Mouse (Mus musculus) intestine, postnatal 0 days (tissue): ENCODE results near the gene Tnfaip1. TPM values are rescaled to one million over a fixed set of nuclear protein-coding genes. Genes with fewer than 3 reads are reported as not detected.

ENCODE experiments used
- ATAC-seq: fragments of 200-750 bp; cut with Nextera tagmentation; 2 replicates; pipeline ENCODE4 v1.8.0; 2017; ENCODE audit warnings: mild to moderate bottlenecking, moderate TSS enrichment, moderate library complexity
- H3K27ac ChIP-seq: fragments of 300-500 bp; sonication (generic); 2 replicates; pipeline ENCODE4 v1.5.1; 2014; ENCODE audit warnings: mild to moderate bottlenecking, low read depth, low read length, moderate library complexity
- H3K27me3 ChIP-seq: fragments of 300-500 bp; sonication (generic); replicated peaks from 2 replicates; pipeline ENCODE4 v1.6.1; 2014; ENCODE audit warnings: low read length, mixed read lengths; ENCODE audit not compliant: control insufficient read depth, insufficient read depth
- H3K36me3 ChIP-seq: fragments of 300-500 bp; sonication (generic); 2 replicates; pipeline ENCODE4 v1.6.1; 2014; ENCODE audit warnings: mild to moderate bottlenecking, moderate library complexity; ENCODE audit not compliant: control insufficient read depth, insufficient read depth
- H3K4me1 ChIP-seq: fragments of 300-500 bp; sonication (generic); replicated peaks from 2 replicates; pipeline ENCODE4 v1.6.1; 2014; ENCODE audit warnings: antibody characterized with exemption, low read length, mixed read lengths; ENCODE audit not compliant: control insufficient read depth, insufficient read depth
- H3K4me2 ChIP-seq: fragments of 300-500 bp; sonication (generic); replicated peaks from 2 replicates; pipeline ENCODE4 v1.6.1; 2014; ENCODE audit warnings: low read depth, mild to moderate bottlenecking, moderate library complexity
- H3K4me3 ChIP-seq: fragments of 300-500 bp; sonication (generic); 2 replicates; pipeline ENCODE4 v1.5.1; 2014; ENCODE audit warnings: low read depth, low read length
- H3K9ac ChIP-seq: fragments of 300-500 bp; sonication (generic); 2 replicates; pipeline ENCODE4 v1.6.1; 2014; ENCODE audit warnings: mild to moderate bottlenecking, low read depth, low read length
- H3K9me3 ChIP-seq: fragments of 300-500 bp; sonication (generic); 2 replicates; pipeline ENCODE4 v1.6.1; 2016; ENCODE audit warnings: mixed run types; ENCODE audit not compliant: control insufficient read depth
- CTCF ChIP-seq: sonication (generic); IDR thresholded peaks from 2 replicates; pipeline ENCODE4 v1.5.1; 2016; ENCODE audit warnings: low read depth, mild to moderate bottlenecking, control low read depth, antibody characterized with exemption, moderate library complexity
- WGBS: fragments of 180-500 bp; shearing (Covaris S2); extraction: QIAGEN DNeasy Blood & Tissue Kit; methylation state at CpG from one replicate; pipeline ENCODE4 v1.1.7; 2014; 5-methylcytosine and 5-hydroxymethylcytosine counted together
- polyA plus RNA-seq: library from polyadenylated mRNA; unstranded; fragments of >200 nt; fragmentation: Nextera tagmentation; extraction: Ambion mirVana; gene quantifications from 2 replicates; pipeline ENCODE4 v1.2.1, GENCODE M21; 2015

Gene Tnfaip1
- polyA plus RNA-seq, 1 experiment from 2014 or later, result 64.7 TPM

DNA sequence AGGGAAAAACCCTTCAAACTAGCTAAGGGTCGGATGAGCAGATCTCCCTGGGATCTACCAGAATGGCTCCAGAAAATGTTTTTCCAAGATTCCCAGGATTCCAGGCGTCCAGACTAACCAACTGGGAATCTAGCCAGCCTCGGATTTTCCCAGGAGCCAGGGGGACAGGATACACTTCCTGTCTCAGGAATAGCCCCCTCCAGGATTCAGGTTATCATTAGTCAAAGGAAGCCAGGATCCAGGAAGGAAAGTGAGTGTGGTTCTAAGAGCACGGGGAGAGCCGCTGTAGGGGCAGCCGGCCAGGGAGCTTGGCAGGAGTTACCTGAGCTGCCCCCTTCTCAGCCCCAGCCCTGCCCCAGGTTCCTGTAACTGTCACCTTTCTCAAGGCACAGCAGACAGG, 5.1 kb downstream of the Tnfaip1 start:
- ATAC-seq, result no peak
- Histone ChIP-seq H3K4me1 (0 out of 2 replicates have a peak, but pooled peaks cover 8% of the 10 kb centered on the region), H3K4me2 (no peak overlapping the region), H3K4me3 (no peak overlapping the region), H3K9ac (no peak overlapping the region), H3K9me3 (no peaks in the 10 kb centered on the region), H3K27ac (no peak overlapping the region), H3K36me3 (peaks cover 49% of the 10 kb centered on the region), H3K27me3 (no peaks in the 10 kb centered on the region)
- 66% methylated on average over 6 of the region's 6 CpGs for WGBS
- TF ChIP-seq CTCF, result no peak

DNA sequence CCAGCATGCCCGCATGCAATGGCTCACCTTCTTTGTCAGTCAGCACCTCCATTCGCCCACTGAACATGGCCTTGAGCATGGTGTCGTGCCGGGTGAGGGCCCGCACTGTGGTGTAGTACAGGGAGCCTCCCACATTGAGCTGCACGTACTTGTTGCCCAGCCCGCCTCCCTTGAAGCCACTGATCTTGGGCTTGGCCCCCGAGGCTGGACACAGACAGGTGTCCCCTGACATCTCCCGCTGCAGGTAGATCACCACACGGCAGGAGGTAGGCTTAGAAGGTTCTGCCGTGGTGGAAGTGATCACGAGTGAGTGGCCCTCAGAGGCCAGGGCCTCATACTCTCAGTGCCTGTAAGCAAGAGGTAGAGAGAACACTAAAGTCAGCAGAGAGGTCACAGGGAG, 6.1 kb downstream of the Tnfaip1 start:
- ATAC-seq, result no peak
- Histone ChIP-seq H3K4me3 (no peak overlapping the region), H3K36me3 (peaks cover 60% of the 10 kb centered on the region), H3K9ac (no peak overlapping the region), H3K27me3 (no peaks in the 10 kb centered on the region), H3K27ac (no peak overlapping the region), H3K9me3 (no peaks in the 10 kb centered on the region), H3K4me2 (no peak overlapping the region), H3K4me1 (0 out of 2 replicates have a peak, but pooled peaks cover 6% of the 10 kb centered on the region)
- no peak for TF ChIP-seq CTCF
- 92% methylated on average over 12 of the region's 12 CpGs for WGBS

DNA sequence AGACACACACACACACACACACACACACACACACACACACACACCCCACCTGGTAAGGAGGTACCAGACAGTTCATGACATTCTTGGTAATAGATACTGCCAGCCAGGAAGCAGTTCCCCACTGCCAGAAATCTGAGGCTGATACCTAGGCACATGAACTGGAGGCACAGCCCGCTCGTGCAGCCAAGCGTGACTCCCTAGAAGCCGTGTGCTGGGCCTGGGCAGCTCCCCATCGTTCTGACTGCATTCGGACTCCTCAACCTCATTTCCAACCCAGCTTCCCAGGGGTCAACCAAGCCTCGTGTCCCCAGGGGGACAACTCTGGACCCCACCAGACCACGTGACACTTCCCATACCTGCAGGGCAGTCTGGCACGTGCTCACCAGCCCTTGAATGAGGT, 7.4 kb downstream of the Tnfaip1 start:
- Histone ChIP-seq H3K27ac (no peak overlapping the region), H3K36me3 (peaks cover 72% of the 10 kb centered on the region), H3K4me3 (no peak overlapping the region), H3K9me3 (no peaks in the 10 kb centered on the region), H3K4me2 (no peak overlapping the region), H3K27me3 (no peaks in the 10 kb centered on the region), H3K9ac (no peak overlapping the region), H3K4me1 (no peaks in the 10 kb centered on the region)
- ATAC-seq, result no peak
- 92% methylated on average over 9 of the region's 9 CpGs for WGBS
- TF ChIP-seq CTCF, result no peak

DNA sequence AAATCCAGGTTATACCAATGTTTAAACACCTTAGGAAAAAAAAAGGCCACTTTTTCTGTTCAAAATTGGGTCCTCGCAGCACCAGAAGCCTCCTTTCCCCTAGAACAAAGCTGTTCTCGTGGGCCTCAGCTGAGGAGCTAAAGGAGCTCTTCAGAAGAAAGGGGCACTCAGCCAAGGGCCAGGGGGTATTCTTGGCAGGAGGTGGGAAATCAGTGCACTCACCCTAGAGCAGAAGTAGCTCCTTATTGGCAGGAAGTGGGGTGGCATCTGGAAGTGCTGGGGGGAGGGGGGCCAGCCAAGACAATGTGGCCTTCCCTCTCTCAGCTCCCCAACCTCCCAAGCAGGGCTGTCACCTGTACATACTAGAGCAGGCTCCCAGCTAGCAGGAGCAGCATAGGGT, 11.3 kb downstream of the Tnfaip1 start:
- no peak overlapping the region for H3K4me3 ChIP-seq
- no peak overlapping the region for H3K27ac ChIP-seq
- no peak overlapping the region for H3K9ac ChIP-seq
- H3K36me3 ChIP-seq, result peaks cover 91% of the 10 kb centered on the region
- H3K27me3 ChIP-seq, result no peaks in the 10 kb centered on the region
- WGBS, result 76% methylated on average over 2 of the region's 2 CpGs
- no peak overlapping the region for H3K4me2 ChIP-seq
- H3K9me3 ChIP-seq, result no peaks in the 10 kb centered on the region
- TF ChIP-seq CTCF, result no peak
- no peaks in the 10 kb centered on the region for H3K4me1 ChIP-seq
- no peak for ATAC-seq

DNA sequence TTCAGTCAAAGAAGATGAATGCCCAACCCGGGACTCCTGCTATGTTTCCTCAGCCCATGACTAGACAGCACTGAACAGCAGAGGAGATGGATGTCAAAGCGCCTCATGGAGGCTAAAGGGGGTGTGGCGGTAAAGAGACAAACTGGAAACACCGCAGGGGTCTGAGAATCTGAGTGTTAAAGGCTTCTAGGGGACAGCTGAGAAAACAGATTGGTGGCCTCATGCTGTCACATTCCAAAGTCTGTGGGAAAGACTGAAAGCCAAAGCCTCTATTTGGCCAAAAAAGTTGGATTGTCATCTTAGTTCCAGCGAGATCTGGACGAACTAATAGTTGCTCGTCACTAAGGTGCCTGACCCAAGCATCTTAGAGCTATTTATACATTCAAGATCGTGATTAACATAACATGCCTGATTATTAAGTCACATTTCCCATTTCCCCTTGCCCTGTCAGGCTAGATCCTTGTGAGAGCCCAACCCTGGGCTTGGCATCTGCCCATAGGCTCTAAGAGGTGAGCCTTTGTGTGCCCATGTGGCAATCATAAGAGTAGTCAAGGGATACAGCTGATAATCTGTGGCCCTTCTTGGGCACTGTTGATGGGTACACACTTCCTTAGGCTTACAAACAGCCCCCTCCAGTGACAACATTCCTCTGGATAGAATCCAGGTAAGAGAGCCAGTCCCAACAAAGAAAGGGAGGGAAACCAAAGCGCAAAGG, 12.7 kb downstream of the Tnfaip1 start:
- no peak for ATAC-seq
- H3K36me3 ChIP-seq, result peaks cover 90% of the 10 kb centered on the region

DNA sequence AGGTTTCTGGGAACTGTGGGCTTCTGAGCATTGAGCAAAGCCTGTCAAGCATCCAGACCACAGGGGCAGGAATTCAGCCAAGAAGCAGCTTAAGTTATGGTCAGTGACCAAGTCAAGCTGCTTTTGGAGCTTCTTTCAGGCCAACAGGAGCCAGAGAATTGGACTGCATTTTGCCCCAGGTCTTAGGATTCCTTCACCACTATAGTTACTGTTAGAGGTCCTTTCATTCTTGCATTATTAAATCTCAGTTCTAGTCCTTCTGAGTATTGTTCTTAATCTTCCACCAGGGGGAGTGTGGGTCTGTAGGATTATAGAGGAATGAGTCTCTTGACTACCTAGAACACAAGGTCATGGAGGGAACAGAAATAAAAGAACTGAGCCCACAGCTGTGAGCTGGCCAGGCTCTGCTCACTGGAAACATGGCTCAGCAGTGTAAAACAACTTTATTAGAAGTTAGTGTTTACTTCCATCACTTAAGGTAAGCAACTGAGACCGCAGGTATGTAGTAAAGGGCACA, 13.6 kb downstream of the Tnfaip1 start:
- H3K4me1 ChIP-seq, result no peaks in the 10 kb centered on the region
- peak; percentile 70 for TF ChIP-seq CTCF
- H3K9ac ChIP-seq, result no peak overlapping the region
- no peak for ATAC-seq
- no peak overlapping the region for H3K27ac ChIP-seq
- H3K4me2 ChIP-seq, result no peak overlapping the region
- peaks cover 90% of the 10 kb centered on the region for H3K36me3 ChIP-seq
- H3K9me3 ChIP-seq, result no peaks in the 10 kb centered on the region
- no peak overlapping the region for H3K4me3 ChIP-seq
- 91% methylated on average over 1 of the region's 1 CpGs for WGBS
- H3K27me3 ChIP-seq, result no peaks in the 10 kb centered on the region

More for the DNA sequence above, 12.7 kb downstream of the Tnfaip1 start:
- no peaks in the 10 kb centered on the region for H3K4me1 ChIP-seq
- no peaks in the 10 kb centered on the region for H3K27me3 ChIP-seq
- TF ChIP-seq CTCF, result no peak
- H3K9me3 ChIP-seq, result no peaks in the 10 kb centered on the region
- 85% methylated on average over 9 of the region's 9 CpGs for WGBS
- H3K9ac ChIP-seq, result no peak overlapping the region
- no peak overlapping the region for H3K4me2 ChIP-seq
- no peak overlapping the region for H3K27ac ChIP-seq
- no peak overlapping the region for H3K4me3 ChIP-seq
